Mouse (Mus musculus) hindbrain, embryonic 16.5 days (tissue): ENCODE results near the gene Ppm1m. TPM values are rescaled to one million over a fixed set of nuclear protein-coding genes. Genes with fewer than 3 reads are reported as not detected.

Experiments
- ATAC-seq: fragments of 200-750 bp; cut with Nextera tagmentation; 2 replicates; pipeline ENCODE4 v1.8.0; 2017; ENCODE audit warnings: moderate TSS enrichment, moderate library complexity
- H3K27ac ChIP-seq: fragments of 300-500 bp; sonication (generic); 2 replicates; pipeline ENCODE4 v1.5.1; 2014; ENCODE audit warnings: low read depth, mild to moderate bottlenecking, control low read depth, low read length, moderate library complexity
- H3K27me3 ChIP-seq: fragments of 300-500 bp; sonication (generic); replicated peaks from 2 replicates; pipeline ENCODE4 v1.6.1; 2014; ENCODE audit warnings: low read length; ENCODE audit not compliant: control insufficient read depth, insufficient read depth
- H3K36me3 ChIP-seq: fragments of 300-500 bp; sonication (generic); 2 replicates; pipeline ENCODE4 v1.6.1; 2014; ENCODE audit warnings: mild to moderate bottlenecking, low read length, moderate library complexity, mixed read lengths; ENCODE audit not compliant: control insufficient read depth, insufficient read depth
- H3K4me1 ChIP-seq: fragments of 300-500 bp; sonication (generic); 2 replicates; pipeline ENCODE4 v1.6.1; 2014; ENCODE audit warnings: low read depth, low read length; ENCODE audit not compliant: control insufficient read depth, insufficient read depth
- H3K4me2 ChIP-seq: fragments of 300-500 bp; sonication (generic); 2 replicates; pipeline ENCODE4 v1.6.1; 2014; ENCODE audit warnings: mild to moderate bottlenecking, low read length, control low read depth, moderate library complexity
- H3K4me3 ChIP-seq: fragments of 300-500 bp; sonication (generic); 2 replicates; pipeline ENCODE4 v1.5.1; 2014; ENCODE audit warnings: mild to moderate bottlenecking, low read length, control low read depth, moderate library complexity
- H3K9ac ChIP-seq: fragments of 300-500 bp; sonication (generic); 2 replicates; pipeline ENCODE4 v1.6.1; 2014; ENCODE audit warnings: low read depth, mild to moderate bottlenecking, control low read depth, low read length, moderate library complexity
- H3K9me3 ChIP-seq: fragments of 300-500 bp; sonication (generic); 2 replicates; pipeline ENCODE4 v1.6.1; 2014; ENCODE audit warnings: mild to moderate bottlenecking, low read length, moderate library complexity; ENCODE audit not compliant: control insufficient read depth
- WGBS: fragments of 180-500 bp; shearing (Covaris S2); extraction: QIAGEN DNeasy Blood & Tissue Kit; methylation state at CpG from one replicate; pipeline ENCODE4 v1.1.7; 2014; 5-methylcytosine and 5-hydroxymethylcytosine counted together
- polyA plus RNA-seq: library from polyadenylated mRNA; unstranded; fragments of >200 nt; fragmentation: Nextera tagmentation; extraction: Ambion mirVana; gene quantifications from 2 replicates; pipeline ENCODE4 v1.2.1, GENCODE M21; 2015

Gene Ppm1m
- polyA plus RNA-seq, 1 experiment from 2014 or later = 20.9 TPM

- WGBS = 75% methylated on average over 6 of the region's 6 CpGs
- peaks cover 46% of the 10 kb centered on the region for H3K36me3 ChIP-seq
- ATAC-seq = no peak
- H3K9ac ChIP-seq = no peak overlapping the region
- no peaks in the 10 kb centered on the region for H3K27me3 ChIP-seq
- no peaks in the 10 kb centered on the region for H3K9me3 ChIP-seq
- H3K4me1 ChIP-seq = no peaks in the 10 kb centered on the region
- no peak overlapping the region for H3K27ac ChIP-seq
- H3K4me2 ChIP-seq = no peak overlapping the region
- no peak overlapping the region for H3K4me3 ChIP-seq
Observed at GRCm38 (mm10) chr9:106233953-106234352, 34.4 kb upstream of the Ppm1m start.

DNA sequence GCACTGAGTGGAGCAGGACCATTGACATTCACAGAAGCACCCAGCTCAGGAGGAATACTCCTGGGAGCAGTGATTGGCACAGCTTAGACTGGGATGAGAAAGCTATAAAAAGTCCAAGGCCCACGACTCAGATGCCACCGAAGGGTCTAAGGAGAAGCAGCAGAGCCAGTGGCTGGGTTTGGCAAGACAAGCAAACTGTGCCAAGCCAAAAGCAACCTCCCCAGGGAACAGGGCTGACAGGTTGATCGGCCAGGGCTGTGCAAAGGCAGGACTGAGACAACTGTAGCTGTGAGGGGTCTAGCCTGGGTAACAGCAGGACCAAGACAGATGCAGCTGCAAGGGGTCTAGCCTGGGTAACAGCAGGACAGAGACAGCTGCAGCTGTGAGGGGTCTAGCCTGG, 33.4 kb upstream of the Ppm1m start:
- H3K9ac ChIP-seq = no peak overlapping the region
- no peak overlapping the region for H3K4me2 ChIP-seq
- ATAC-seq = no peak
- 86% methylated on average over 3 of the region's 3 CpGs for WGBS
- no peak overlapping the region for H3K4me3 ChIP-seq
- H3K27me3 ChIP-seq = no peaks in the 10 kb centered on the region
- no peaks in the 10 kb centered on the region for H3K4me1 ChIP-seq
- peaks cover 37% of the 10 kb centered on the region for H3K36me3 ChIP-seq
- no peaks in the 10 kb centered on the region for H3K9me3 ChIP-seq
- H3K27ac ChIP-seq = no peak overlapping the region

DNA sequence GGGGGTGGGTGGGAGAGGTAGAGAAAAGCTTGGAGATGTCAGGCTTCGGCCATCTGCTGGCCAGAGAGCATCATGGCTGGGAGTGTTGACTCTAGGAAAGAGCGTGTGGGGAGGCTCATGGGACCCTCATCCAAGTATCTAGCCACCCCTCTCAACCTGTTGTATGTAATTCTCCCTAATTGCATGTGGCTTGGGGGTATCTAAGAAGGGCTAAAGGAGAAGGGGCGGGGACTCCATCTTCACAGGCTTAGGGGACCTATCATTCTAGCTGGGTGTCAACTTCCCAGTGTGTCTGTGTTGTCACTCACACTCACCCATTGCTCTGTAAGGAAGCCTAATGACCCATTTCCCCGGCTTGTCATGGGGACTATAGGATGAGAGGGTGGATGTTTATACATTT, 32.3 kb upstream of the Ppm1m start:
- Histone ChIP-seq H3K27ac (no peak overlapping the region), H3K4me1 (no peaks in the 10 kb centered on the region), H3K36me3 (peaks cover 30% of the 10 kb centered on the region), H3K27me3 (no peaks in the 10 kb centered on the region), H3K9ac (no peak overlapping the region), H3K9me3 (no peaks in the 10 kb centered on the region), H3K4me2 (no peak overlapping the region), H3K4me3 (no peak overlapping the region)
- no peak for ATAC-seq
- 84% methylated on average over 4 of the region's 4 CpGs for WGBS

DNA sequence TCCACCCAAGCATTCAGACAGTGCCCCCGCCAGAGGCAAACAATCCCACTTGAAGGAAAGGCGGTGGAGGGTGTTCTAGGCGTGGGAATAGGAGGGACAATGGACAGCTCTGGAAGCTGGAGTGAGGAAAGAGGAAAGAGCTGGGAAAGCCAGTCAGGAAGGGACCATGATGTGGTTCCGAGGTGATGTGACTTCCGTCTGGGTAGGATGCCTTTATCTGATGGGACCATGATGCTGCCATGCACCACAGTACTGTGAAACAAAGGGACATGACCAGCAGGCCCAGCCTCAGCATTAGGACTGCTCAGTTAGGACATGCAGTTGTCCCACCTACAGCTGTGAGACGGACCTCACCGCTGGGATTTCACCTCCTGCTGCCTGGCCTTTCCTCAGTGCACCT, 31.7 kb upstream of the Ppm1m start:
- no peaks in the 10 kb centered on the region for H3K27me3 ChIP-seq
- no peak overlapping the region for H3K4me2 ChIP-seq
- no peaks in the 10 kb centered on the region for H3K9me3 ChIP-seq
- no peak overlapping the region for H3K9ac ChIP-seq
- WGBS = 78% methylated on average over 7 of the region's 7 CpGs
- H3K36me3 ChIP-seq = peaks cover 28% of the 10 kb centered on the region
- no peak overlapping the region for H3K4me3 ChIP-seq
- ATAC-seq = no peak
- peaks cover 3% of the 10 kb centered on the region for H3K4me1 ChIP-seq
- H3K27ac ChIP-seq = no peak overlapping the region

DNA sequence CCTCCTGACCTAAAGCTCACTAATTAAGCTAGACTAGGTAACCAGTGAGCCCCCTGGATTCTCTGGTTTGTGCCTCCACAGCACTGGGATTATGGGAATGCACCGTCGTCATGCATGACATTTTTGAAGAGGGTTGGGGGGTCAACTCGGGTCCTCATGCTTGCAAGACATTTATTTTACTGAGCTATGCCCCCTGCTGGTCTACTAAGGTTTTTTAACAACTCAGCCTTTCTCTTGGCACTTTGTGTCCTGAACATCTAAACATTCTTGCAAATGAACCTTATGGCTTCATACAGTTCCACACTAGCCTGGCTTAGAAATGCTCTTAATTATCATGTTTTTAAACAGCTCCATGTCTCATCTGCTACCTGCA, 31.2 kb upstream of the Ppm1m start:
- no peaks in the 10 kb centered on the region for H3K27me3 ChIP-seq
- 56% methylated on average over 3 of the region's 3 CpGs for WGBS

GRCm38 (mm10) chr9:106230051-106230733, 30.6 kb upstream of the Ppm1m start:
- no peak for ATAC-seq
- Histone ChIP-seq H3K4me1 (peaks cover 7% of the 10 kb centered on the region), H3K27me3 (no peaks in the 10 kb centered on the region; the same call in 1 of the 2 replicates), H3K27ac (no peak overlapping the region), H3K4me3 (no peak overlapping the region), H3K9me3 (no peaks in the 10 kb centered on the region), H3K9ac (no peak overlapping the region), H3K4me2 (no peak overlapping the region), H3K36me3 (peaks cover 18% of the 10 kb centered on the region)
- WGBS = 83% methylated on average over 9 of the region's 9 CpGs

More for the DNA sequence above, 31.2 kb upstream of the Ppm1m start:
- Histone ChIP-seq H3K4me1 (peaks cover 7% of the 10 kb centered on the region), H3K9ac (no peak overlapping the region), H3K27ac (no peak overlapping the region), H3K4me2 (no peak overlapping the region), H3K4me3 (no peak overlapping the region), H3K9me3 (no peaks in the 10 kb centered on the region), H3K36me3 (peaks cover 24% of the 10 kb centered on the region)
- no peak for ATAC-seq

- Histone ChIP-seq H3K9ac (no peak overlapping the region), H3K4me1 (peaks cover 7% of the 10 kb centered on the region), H3K9me3 (no peaks in the 10 kb centered on the region), H3K4me2 (no peak overlapping the region), H3K36me3 (peaks cover 2% of the 10 kb centered on the region; the same call in 1 of the 2 replicates), H3K4me3 (no peak overlapping the region), H3K27ac (no peak overlapping the region), H3K27me3 (peaks cover 3% of the 10 kb centered on the region)
- ATAC-seq = no peak
- 72% methylated on average over 8 of the region's 8 CpGs for WGBS
Observed at GRCm38 (mm10) chr9:106227790-106228429, 28.4 kb upstream of the Ppm1m start.

DNA sequence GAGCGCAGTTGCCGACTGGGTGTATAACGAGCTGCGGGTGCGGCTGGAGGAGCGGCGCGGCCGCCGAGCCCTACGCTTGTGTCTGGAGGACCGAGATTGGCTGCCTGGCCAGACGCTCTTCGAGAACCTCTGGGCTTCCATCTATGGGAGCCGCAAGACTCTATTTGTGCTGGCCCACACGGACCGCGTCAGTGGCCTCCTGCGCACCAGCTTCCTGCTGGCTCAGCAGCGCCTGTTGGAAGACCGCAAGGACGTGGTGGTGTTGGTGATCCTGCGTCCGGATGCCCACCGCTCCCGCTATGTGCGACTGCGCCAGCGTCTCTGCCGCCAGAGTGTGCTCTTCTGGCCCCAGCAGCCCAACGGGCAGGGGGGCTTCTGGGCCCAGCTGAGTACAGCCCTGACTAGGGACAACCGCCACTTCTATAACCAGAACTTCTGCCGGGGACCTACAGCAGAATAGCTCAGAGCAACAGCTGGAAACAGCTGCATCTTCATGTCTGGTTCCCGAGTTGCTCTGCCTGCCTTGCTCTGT, 26.7 kb upstream of the Ppm1m start:
- H3K9me3 ChIP-seq = no peaks in the 10 kb centered on the region
- WGBS = 4% methylated on average over 34 of the region's 34 CpGs
- H3K36me3 ChIP-seq = no peaks in the 10 kb centered on the region
- H3K27ac ChIP-seq = peak overlapping the region; percentile 20; the same call in 1 of the 2 replicates
- H3K4me2 ChIP-seq = peak overlapping the region; percentile 66
- ATAC-seq = peak; percentile 85
- H3K27me3 ChIP-seq = peaks cover 3% of the 10 kb centered on the region
- peaks cover 7% of the 10 kb centered on the region for H3K4me1 ChIP-seq
- H3K4me3 ChIP-seq = peak overlapping the region; percentile 41
- H3K9ac ChIP-seq = peak overlapping the region; percentile 66

- no peaks in the 10 kb centered on the region for H3K9me3 ChIP-seq
- 55% methylated on average over 24 of the region's 24 CpGs for WGBS
- peaks cover 3% of the 10 kb centered on the region for H3K27me3 ChIP-seq
- H3K36me3 ChIP-seq = no peaks in the 10 kb centered on the region
- H3K4me3 ChIP-seq = peak overlapping the region; percentile 41
- peak overlapping the region; percentile 66 for H3K4me2 ChIP-seq
- no peak overlapping the region; the same call in 1 of the 2 replicates for H3K27ac ChIP-seq
- H3K4me1 ChIP-seq = peaks cover 7% of the 10 kb centered on the region
- peak overlapping the region; percentile 66 for H3K9ac ChIP-seq
- no peak for ATAC-seq
Observed at GRCm38 (mm10) chr9:106225469-106226150, 26.1 kb upstream of the Ppm1m start.
